Mouse (Mus musculus) frontal cortex, postnatal 14 days (tissue): ENCODE data around the gene Ctsj.
"Not testable (repeated sequence)": the region's sequence is repeated elsewhere in the genome, so short reads cannot be mapped to it uniquely, and the experiment has no call there.

ENCODE experiments used
- DNase-seq, 2 experiments: peaks; one replicate each; pipeline ENCODE4 v3.0.0; 2022; ENCODE audit warnings: low spot score in 2 of 2

The Ctsj gene

DNA sequence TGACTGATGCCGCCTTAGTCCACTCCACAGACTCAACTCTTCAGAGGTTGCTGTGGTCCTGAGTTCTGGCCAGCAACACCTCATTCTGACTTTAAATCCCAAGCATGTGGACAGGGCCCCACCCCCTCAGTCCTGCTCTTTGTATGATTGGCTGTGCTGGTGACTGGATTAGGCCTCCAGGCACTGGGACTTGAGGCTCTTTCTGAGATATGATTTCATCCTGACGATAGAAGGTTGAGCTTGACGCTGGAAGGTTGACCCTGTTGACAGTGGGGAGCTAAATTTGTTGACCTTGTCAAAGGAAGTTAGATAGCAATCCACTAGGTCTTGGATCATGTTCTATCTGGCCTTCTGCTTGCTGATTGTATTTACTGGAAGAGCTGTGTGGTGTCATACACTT, at the start of gene Ctsj:
TSS of gene Ctsj (minus strand) at position 101 of the 400 bp plus-strand sequence.
- no peak for DNase-seq

- DNase-seq: no peak
Measured at GRCm38 (mm10) chr13:61040531-61040930, 34.8 kb upstream of the Ctsj start, which contains the start of gene Ctsq. Ctsq (minus strand) TSS chr13:61040631.

DNA sequence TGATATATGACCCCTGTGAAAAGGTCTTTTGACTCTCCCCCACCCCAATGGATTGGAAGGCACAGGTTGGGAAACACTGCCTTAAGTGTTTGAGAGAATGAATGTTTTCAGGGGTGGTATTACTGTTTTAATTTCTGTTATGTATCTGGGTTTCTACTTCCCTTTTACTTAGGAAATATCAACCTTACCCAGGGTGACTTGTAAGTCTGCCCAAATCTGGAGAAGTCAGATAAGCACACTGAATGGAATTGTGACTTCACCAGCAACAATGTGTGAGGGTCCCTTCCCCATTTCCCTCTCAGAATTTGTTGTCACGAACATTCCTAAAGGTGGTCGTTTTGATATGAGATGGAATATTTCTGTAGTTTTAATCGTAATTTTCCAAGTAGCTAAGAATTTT, 17.0 kb upstream of the Ctsj start:
- DNase-seq: no peak

DNA sequence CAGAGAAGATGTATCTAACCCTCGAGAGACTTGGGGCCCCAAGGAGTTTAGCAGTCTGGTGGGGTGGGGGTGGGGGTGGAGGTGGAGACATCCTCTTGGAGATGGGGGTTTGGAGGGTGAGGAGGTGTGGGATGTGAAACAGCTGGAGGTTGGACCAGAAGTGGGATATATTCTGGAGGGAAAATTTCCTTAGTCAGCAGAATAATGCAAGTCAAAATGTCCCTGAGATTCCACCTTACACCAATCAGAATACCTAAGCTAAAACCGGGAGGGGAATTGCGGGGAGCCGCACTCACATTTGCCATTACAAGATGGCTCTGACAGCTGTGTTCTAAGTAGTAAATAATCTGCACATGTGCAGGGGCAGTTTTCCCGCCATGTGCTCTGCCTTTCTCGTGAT, 16.1 kb upstream of the Ctsj start:
- DNase-seq: no peak

DNA sequence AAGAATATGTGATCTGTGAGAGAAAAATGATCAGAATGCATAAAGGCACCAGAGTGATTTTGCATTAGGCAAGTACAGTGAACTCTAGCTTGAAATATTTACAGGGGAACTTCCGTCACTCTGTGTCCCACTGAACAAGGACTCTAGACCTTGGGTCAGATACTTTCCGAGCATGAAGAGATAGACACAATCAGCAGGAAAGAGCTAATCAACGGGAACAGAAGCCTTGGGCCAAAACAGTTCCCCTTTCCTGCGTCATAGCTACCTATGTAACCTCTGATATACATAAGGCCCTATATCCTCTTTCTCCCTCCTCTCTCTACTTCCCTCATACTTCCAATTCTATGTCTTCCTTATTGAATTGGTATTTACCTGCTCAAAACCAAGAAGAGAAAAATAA, 4.4 kb upstream of the Ctsj start:
- no peak for DNase-seq

- DNase-seq: no peak
Measured at GRCm38 (mm10) chr13:60997600-60997999, 8.2 kb downstream of the Ctsj start.

- not testable (repeated sequence) for DNase-seq
Measured at GRCm38 (mm10) chr13:60986915-60987314, 18.8 kb downstream of the Ctsj start.

- not testable (repeated sequence) for DNase-seq
Measured at GRCm38 (mm10) chr13:60972319-60972718, 33.4 kb downstream of the Ctsj start.

- DNase-seq: not testable (repeated sequence)
Measured at GRCm38 (mm10) chr13:60963985-60964384, 41.8 kb downstream of the Ctsj start.

DNA sequence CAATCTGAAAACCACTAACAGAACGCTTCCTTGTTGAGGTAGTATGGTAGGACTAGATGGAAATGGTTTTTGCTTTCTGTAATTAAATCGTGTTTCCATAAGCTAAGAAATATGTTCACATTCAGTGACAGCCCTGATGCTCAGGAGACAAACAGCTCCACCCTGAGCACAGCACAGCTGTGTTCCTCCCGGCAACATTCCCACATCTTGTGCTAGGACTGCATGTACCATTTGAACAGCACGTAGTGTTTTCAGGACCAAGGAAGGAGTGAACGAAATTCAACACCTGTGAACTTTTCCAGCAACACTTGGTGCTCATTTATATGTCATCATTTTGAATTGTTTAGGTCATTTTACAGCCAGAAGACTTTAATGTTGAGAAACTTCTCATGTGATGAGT, 44.1 kb downstream of the Ctsj start:
- DNase-seq: no peak
